Mouse (Mus musculus) retina, postnatal 1 day (tissue): ENCODE data around the gene Lmf1.
A peak's percentile ranks its signal among the peaks of the same experiment; 100 is the strongest.

Source experiments
- DNase-seq: peaks from one replicate; pipeline ENCODE4 v3.0.0-alpha.2; 2012

Gene Lmf1

GRCm38 (mm10) chr17:25608137-25608785, 29.4 kb downstream of the Lmf1 start:
- DNase-seq: no peak

- DNase-seq: peak; percentile 87
These were observed 30.1 kb downstream of the Lmf1 start for GRCm38 (mm10) chr17:25608821-25609505.

GRCm38 (mm10) chr17:25609506-25609828, 30.6 kb downstream of the Lmf1 start:
- DNase-seq: peak; percentile 71

GRCm38 (mm10) chr17:25610151-25610550, 31.3 kb downstream of the Lmf1 start:
- DNase-seq: peak; percentile 77

- DNase-seq: no peak
These were observed 33.7 kb downstream of the Lmf1 start for GRCm38 (mm10) chr17:25612537-25612936.

GRCm38 (mm10) chr17:25613323-25613722, 34.4 kb downstream of the Lmf1 start:
- no peak for DNase-seq

GRCm38 (mm10) chr17:25614723-25615510, 36.0 kb downstream of the Lmf1 start:
- DNase-seq: no peak

- DNase-seq: peak; percentile 85
These were observed 39.7 kb downstream of the Lmf1 start for GRCm38 (mm10) chr17:25618508-25619056.

- no peak for DNase-seq
These were observed 44.6 kb downstream of the Lmf1 start for GRCm38 (mm10) chr17:25623441-25623840.

GRCm38 (mm10) chr17:25623935-25624334, 45.0 kb downstream of the Lmf1 start:
- DNase-seq: no peak

GRCm38 (mm10) chr17:25624446-25625119, 45.7 kb downstream of the Lmf1 start:
- peak; percentile 43 for DNase-seq

GRCm38 (mm10) chr17:25625282-25625681, 46.4 kb downstream of the Lmf1 start:
- no peak for DNase-seq

- DNase-seq: no peak
These were observed 47.5 kb downstream of the Lmf1 start for GRCm38 (mm10) chr17:25626196-25627043.

- no peak for DNase-seq
These were observed 51.4 kb downstream of the Lmf1 start for GRCm38 (mm10) chr17:25630313-25630712.

GRCm38 (mm10) chr17:25634070-25634469, 55.2 kb downstream of the Lmf1 start:
- no peak for DNase-seq

GRCm38 (mm10) chr17:25635387-25635786, 56.5 kb downstream of the Lmf1 start:
- no peak for DNase-seq

- DNase-seq: no peak
These were observed 56.9 kb downstream of the Lmf1 start for GRCm38 (mm10) chr17:25635806-25636205.

GRCm38 (mm10) chr17:25637986-25638385, 59.1 kb downstream of the Lmf1 start:
- no peak for DNase-seq

- DNase-seq: no peak
These were observed 59.6 kb downstream of the Lmf1 start for GRCm38 (mm10) chr17:25638442-25638841.

GRCm38 (mm10) chr17:25640956-25641355, 62.1 kb downstream of the Lmf1 start:
- DNase-seq: no peak

GRCm38 (mm10) chr17:25642032-25642431, 63.1 kb downstream of the Lmf1 start:
- no peak for DNase-seq
